Mouse (Mus musculus): ENCODE measurements at regions not wholly inside any gene's neighbourhood (a gene's known extent, or its start where the extent isn't known, plus 50 kb on each side); places are given as distances from the start of the nearest gene placed in this dataset.
A peak's percentile ranks its signal among the peaks of the same experiment; 100 is the strongest.
"Not testable (repeated sequence)": the region's sequence is repeated elsewhere in the genome, so short reads cannot be mapped to it uniquely, and the experiment has no call there.

DNA sequence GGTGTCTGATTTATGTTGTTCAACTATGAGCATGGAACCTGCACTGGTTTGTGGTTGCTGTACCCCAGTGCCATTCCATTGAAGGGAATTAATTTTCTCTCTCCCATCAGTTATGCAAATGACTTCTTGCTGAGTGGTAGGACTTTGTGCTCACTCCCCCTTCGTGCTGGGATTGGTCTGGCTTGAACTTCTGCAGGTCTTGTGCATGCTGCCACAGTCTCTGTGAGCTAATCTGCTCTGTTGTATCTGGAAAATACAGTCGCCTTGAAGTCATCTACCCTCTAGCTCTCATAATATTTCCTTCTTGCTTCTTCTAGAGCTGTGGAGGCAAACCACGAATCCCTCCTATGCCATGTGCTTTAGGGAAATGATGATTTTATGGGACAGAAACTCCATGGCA is 243.6 kb upstream of the Dpp6 start:
- DNase-seq (ENCODE audit: low spot score in 2 of 2): no peak

DNA sequence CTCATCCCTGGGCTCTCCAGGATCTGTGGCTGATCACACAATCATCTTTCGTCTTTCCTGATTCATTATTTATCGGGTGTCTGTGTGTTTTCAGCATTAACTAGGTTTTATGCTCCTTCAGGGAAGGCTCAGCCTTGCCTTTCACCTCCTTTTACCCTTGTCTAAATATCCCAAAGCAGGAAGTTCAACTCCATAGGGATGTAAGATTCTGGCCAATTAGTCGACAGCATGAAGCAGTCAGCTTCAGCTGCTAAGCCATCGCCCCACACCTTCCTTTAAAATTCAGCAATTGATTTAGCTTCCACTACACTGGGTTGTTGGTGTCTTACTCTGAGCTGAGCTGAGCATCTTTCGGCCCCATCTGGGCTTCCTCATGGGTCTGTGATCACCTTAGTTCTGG is 230.9 kb upstream of the Dpp6 start:
- DNase-seq (ENCODE audit: low spot score in 2 of 2): no peak

- DNase-seq (ENCODE audit: low spot score in 2 of 2): no peak
Measured at GRCm38 (mm10) chr5:26590886-26591285, 226.1 kb upstream of the Dpp6 start.

DNA sequence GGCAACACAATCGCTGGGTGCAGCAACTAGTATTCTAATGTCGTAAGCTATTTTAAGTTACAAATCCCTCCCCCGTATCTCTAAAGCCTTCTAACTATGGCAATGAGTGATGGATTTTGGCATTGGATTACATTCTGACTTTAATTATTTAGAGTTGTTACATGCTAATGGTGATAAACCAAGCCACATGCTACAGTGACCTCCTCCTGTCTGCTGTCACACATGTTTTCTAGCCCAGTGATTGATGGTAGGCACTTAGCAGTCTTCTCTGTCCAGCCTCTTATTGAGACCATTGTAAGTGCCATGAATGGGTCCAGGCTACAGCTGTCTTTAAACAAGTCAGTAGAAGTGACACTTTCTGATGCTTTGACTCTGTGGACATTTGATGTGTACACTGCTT is 224.7 kb upstream of the Dpp6 start:
- no peak for DNase-seq (ENCODE audit: low spot score in 2 of 2)

DNA sequence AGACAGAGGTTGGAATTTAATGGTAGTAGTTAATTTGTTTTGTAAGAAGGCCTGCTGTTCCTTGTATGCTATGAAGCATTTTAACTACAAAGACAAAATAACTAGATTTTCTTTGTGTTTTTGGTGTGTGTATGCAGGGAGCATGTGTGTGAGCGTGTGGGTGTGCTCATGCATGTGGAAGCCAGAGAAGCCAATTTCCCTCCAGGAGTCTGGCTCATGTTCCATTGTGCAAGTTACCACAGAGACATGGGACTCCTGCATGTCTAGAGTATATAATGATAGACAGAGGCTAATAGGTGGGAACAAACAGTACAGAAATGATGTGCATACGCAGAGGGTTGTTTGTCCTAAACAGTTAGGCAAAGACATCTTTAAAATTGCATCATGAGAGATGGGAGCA is 219.0 kb upstream of the Dpp6 start:
- DNase-seq (ENCODE audit: low spot score in 2 of 2): no peak

- no peak for DNase-seq (ENCODE audit: low spot score in 2 of 2)
Measured at GRCm38 (mm10) chr5:26619272-26619671, 197.7 kb upstream of the Dpp6 start.

GRCm38 (mm10) chr5:26622116-26622515 is 194.9 kb upstream of the Dpp6 start:
- DNase-seq (ENCODE audit: low spot score in 2 of 2): no peak

GRCm38 (mm10) chr5:26671478-26671877 is 145.5 kb upstream of the Dpp6 start:
- DNase-seq (ENCODE audit: low spot score in 2 of 2): no peak

DNA sequence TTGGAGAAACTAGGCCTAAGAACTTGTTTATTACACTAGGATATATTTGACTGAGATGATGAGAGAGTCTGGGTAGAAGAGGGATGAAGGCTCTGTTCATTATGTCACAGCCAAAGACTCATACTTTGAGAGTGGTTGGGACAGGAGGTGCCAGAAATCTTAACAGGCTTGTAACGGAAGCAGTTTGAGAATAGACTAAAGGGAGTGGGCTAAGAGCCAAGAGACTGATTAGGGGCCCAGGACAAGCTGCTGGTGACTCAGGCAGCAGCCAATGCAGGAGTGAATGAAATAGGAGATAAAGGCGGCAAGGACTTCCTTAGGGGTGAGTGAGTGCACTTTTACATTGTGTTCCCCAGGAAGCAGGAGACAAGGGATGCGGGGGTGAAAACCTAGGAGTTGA is 127.2 kb upstream of the Dpp6 start:
- no peak for DNase-seq (ENCODE audit: low spot score in 2 of 2)

- DNase-seq (ENCODE audit: low spot score in 2 of 2): no peak
Measured at GRCm38 (mm10) chr5:26691121-26691520, 125.9 kb upstream of the Dpp6 start.

DNA sequence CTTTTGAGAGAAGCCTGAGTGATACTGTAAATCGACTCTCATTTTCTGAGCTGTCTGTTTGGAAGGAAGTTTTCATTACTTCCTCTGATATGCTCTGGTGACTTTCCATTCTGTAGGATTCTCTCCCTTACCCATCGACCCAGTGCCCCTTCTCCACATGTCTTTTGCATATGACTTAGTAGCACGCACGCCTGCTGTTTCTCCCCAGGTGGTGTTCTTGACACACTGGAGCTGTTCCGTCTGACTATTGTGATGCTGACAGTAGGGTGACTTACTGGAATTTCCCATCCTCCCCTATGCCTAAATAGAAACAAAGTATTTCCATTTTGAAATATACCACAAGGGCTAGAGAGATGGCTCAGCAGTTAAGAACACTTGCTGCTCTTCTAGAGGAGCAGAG is 125.0 kb upstream of the Dpp6 start:
- DNase-seq (ENCODE audit: low spot score in 2 of 2): no peak

DNA sequence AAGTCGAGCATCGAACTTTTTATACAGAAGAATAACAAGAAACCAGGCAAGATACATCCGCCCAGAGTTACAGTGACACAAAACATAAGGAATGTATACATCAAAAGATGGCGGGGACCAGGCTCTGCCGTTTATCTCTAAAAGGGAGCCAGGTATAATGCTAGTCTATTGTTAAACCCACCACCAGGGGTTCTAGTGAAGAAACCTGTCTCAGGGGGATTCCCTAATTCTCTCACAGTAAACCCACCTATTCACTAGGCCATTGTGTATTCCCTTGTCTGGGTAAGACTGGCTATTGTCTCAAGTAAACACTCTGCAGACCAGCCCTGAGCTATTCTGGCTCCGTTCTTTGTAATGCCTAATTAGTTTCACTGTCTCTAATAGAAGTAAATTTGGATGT is 113.4 kb upstream of the Dpp6 start:
- DNase-seq (ENCODE audit: low spot score in 2 of 2): not testable (repeated sequence)

GRCm38 (mm10) chr5:26707661-26708060 is 109.3 kb upstream of the Dpp6 start:
- DNase-seq (ENCODE audit: low spot score in 2 of 2): peak in 1 of 2 experiments; percentile 33

DNA sequence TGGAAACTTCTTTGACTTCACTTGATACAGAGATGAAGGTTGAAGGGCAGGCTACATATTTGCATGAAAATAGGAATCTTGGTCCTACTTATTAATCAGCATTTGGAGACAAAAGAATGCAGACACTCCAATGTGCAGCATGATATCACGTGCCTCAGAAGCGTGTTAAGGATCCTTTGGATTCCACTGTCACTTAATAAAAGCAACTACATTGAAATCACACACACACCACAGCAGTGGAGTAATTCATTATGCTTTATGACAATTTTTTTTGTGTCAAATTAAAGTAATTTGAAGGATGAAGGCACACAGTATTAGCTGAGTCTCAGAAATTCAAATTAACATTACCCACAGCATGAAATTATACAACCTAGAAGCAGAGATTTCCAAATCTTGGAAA is 92.5 kb upstream of the Dpp6 start:
- no peak for DNase-seq (ENCODE audit: low spot score in 2 of 2)

- no peak for DNase-seq (ENCODE audit: low spot score in 2 of 2)
Measured at GRCm38 (mm10) chr5:26725953-26726352, 91.0 kb upstream of the Dpp6 start.

- DNase-seq (ENCODE audit: low spot score in 2 of 2): not testable (repeated sequence)
Measured at GRCm38 (mm10) chr5:26751196-26751595, 65.8 kb upstream of the Dpp6 start.

DNA sequence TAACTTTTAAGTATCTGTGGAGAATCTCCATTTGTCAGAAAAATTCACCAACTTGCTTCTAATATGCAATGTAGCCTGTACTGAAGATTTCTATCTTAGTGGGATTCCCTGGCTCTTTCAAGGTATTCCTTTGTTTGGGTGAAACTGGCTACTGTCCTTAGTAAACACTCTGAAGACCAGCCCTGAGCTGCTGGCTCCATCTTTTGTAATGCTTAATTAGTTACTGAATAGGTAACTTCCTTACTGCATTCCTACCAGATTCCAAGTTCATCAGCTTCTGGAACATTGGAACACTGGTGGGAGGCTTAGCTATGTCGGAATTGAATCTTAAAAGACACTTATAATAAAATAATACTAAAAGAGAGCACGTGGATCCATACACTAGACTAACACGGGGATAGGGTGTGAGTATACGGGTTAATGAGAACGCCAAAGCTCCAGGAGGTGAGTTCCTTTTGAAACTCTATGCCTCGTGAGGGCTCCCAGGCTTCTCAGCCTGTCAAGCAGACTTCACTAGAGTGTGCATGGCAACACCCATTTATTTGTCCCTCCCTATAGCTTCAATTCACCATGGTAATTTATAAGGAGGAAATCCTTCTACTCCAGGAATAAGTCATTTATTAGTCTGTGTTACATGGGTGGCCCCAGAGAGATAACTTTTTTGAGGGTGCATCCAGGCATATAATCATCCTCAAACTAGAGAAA is 65.2 kb upstream of the Dpp6 start:
- DNase-seq (ENCODE audit: low spot score in 2 of 2): not testable (repeated sequence)

DNA sequence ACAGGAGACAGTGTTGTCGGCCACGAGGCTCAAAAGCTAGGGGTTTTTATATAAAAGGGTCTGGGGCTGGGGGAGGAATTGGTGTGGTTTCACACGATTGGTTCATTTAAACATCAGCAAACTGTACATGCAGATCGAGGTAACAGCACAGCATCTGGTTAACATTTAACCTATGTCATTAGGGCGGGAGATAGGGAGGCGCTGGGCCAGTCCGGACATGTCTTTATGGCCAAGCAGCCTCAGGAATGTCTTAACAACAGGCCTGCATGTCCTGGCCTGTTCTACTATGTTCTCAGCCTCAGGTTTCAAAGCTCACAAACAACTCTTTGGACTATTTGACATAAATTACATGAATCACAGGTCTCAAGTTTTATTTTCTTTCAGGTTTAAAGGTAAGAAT is 62.9 kb upstream of the Dpp6 start:
- DNase-seq (ENCODE audit: low spot score in 2 of 2): not testable (repeated sequence)

Measured in right cerebral cortex, postnatal 10 days (tissue).